Mouse (Mus musculus): ENCODE results near the gene Olfr457. TPM values are rescaled to one million over a fixed set of nuclear protein-coding genes. Genes with fewer than 3 reads are reported as not detected.

Olfr457 gene
- total RNA-seq, 2 experiments from 2014 or later: not detected

Other genes with a start within 250 kb of the Olfr457 start
- 1 to 10 TPM; 6.5 to 7.5 TPM for gene Gstk1, start 230.4 kb downstream of the Olfr457 start, total RNA-seq (2021)
- gene Tmem139, start 214.4 kb downstream of the Olfr457 start, total RNA-seq (2021): not detected
- 10 to 100 TPM; 21.1 to 23.0 TPM for gene Casp2, start 211.3 kb downstream of the Olfr457 start, total RNA-seq (2021)
- gene Clcn1, start 189.7 kb downstream of the Olfr457 start, total RNA-seq (2021): 10 to 100 TPM; 33.8 to 41.2 TPM
- 1 to 10 TPM; 2.2 TPM for gene Fam131b, start 151.7 kb downstream of the Olfr457 start, total RNA-seq (2021)
- 100 to 1,000 TPM; 113 to 128 TPM for gene Zyx, start 126.7 kb downstream of the Olfr457 start, total RNA-seq (2021)
- under 1 TPM; 0.27 to 0.57 TPM for gene Epha1, start 103.1 kb downstream of the Olfr457 start, total RNA-seq (2021)
- gene Tas2r143, start 76.1 kb downstream of the Olfr457 start, total RNA-seq (2021): under 1 TPM in 1 of 2 experiments, not detected in 1; 0.54 TPM
- gene Tas2r135, start 70.9 kb downstream of the Olfr457 start, total RNA-seq (2021): not detected
- under 1 TPM in 1 of 2 experiments, not detected in 1; 0.39 TPM for gene Tas2r126, start 41.8 kb downstream of the Olfr457 start, total RNA-seq (2021)
- gene Olfr458, start 11.1 kb downstream of the Olfr457 start, total RNA-seq (2021): not detected
- not detected for gene Olfr456, start 10.9 kb upstream of the Olfr457 start, total RNA-seq (2021)
- gene Olfr455, start 71.3 kb upstream of the Olfr457 start, total RNA-seq (2021): not detected
- gene Tcaf3, start 121.4 kb upstream of the Olfr457 start, total RNA-seq (2021): not detected
- gene Tcaf2, start 168.9 kb upstream of the Olfr457 start, total RNA-seq (2021): 10 to 100 TPM; 11.7 to 12.3 TPM
- 10 to 100 TPM; 54.5 to 54.8 TPM for gene Tcaf1, start 233.8 kb upstream of the Olfr457 start, total RNA-seq (2021)